Mouse (Mus musculus): ENCODE results near the gene Gpbp1.

Gpbp1 gene

DNA sequence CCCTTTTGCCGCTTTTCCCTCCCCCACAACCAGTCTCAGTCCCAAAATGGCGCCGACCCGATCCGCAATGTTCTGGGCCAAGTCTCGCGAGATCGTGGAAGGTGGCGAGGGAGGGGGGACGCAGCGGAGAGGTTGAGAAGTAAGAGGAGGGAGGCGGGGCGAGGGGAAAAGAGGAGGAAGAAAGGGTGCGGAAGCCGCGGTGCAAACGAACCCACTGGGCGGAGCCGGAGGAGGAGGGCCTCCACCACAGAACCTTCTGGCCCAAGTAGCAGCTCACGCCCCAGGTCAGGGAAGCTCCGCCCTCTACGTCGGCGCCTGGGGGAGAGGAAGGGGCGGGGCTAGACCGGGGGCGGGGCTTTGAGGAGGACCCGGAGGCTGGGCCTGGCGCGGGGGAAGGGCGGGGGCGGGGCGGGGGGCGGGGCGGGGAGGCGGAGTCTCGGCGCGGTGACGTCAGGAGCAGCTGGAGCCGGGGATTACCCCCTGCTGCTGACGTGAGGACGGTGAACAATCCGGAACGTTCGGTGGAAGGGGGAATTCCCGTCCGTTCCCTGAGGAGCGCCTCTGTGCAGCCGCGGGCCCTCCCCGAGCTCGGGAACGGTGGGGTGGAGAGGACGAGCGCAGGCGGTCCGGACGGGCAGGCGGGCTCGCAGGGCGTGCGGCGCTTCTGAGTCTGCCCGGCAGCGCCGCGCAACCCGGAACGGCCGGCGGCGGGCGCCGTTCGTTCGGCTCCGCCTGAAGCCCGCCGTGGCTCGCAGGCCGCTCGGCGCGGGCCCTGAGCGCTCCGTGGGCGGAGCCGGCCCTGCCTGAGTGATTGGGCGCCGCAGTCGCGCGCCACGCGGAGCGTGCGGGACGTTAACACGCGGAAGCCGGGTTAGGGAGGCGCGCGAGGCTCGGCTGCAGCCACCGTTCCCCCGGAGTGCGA, at the start of gene Gpbp1:
Gpbp1 (minus strand) TSS at position 310 of the 922 bp plus-strand sequence.
- CTCF ChIA-PET: interaction anchor here in 2 of 4 experiments (0.6 to 1.2 kb wide), 5 partner anchors 29 to 379 kb away, joined by 3 to 7 read pairs (median 5); partner anchors contain the start of gene Gm49496 (in 1 of the 2)
- POLR2A ChIA-PET: interaction anchor here in 3 of 4 experiments (0.6 to 2.5 kb wide), 85 partner anchors 9 to 1471 kb away, joined by 3 to 54 read pairs (median 4); partner anchors contain the start of genes Il6st (in 1 of the 3) and Plk2 (in 1 of the 3)

DNA sequence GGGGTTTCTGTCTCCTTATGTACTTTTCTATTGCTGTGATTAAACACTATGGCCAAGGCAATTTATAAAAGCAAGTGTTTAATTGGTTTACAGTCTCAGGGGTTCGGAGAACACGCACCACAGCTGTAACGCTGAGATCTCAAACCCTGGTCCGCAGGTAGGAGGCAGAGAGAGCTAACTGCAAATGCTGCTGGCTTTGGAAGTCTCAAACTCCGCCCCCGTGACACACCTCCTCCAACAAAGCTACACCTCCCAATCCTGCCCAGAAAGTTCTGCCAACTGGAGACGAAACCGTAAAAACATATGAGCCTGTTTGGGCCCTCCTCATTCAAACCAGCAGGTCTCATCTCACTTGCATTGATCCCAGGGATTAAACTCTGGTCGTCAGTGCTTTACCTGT, 47.8 kb upstream of the Gpbp1 start:
- CTCF ChIA-PET: interaction anchor here in 3 of 4 experiments (0.6 to 2.0 kb wide), 7 partner anchors 12 to 234 kb away, joined by 3 to 9 read pairs (median 4); partner anchors contain the start of gene Gm49496 (in 2 of the 3)
- POLR2A ChIA-PET: interaction anchor here in 3 of 4 experiments (0.6 to 2.6 kb wide), 37 partner anchors 9 to 697 kb away, joined by 3 to 24 read pairs (median 4); partner anchors contain the start of genes Gpbp1 (in 2 of the 3), Gm49496 (in 1 of the 3) and Map3k1 (in 1 of the 3)

DNA sequence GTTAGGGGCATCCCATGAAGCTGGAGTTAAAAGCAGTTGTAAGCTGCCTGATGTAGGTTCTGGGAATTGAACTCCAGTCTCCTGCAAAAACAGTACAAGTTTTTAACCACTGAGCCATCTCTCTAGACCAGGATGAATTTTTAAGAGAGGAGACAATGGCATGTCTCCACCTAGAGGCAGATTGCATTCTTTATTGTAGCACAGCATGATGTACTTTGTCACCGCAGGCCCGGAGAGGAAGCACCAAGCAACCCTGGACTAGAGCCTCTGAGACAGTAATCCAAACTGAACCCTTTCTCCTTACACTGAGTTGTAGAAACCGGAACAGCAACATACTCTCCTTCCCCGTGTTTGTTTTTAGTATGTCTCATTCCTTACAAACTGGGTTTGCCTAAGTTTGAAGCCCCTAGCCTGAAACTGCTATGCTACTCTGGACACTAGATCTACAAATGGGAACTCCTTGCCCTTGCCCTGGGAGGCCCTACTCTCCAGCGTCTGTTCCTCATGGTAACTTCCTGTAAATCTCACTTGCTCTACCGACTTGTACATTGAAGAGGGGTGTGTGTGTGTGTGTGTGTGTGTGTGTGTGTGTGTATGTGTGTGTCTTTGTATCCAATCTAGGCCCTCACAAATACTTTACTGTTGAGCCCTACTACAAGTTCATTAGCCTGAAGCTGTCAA, 46.4 kb upstream of the Gpbp1 start:
- ChIA-PET POLR2A (interaction anchor here in 2 of 4 experiments (0.6 to 2.6 kb wide), 11 partner anchors 10 to 212 kb away, joined by 3 to 17 read pairs (median 7); partner anchors contain the start of gene Gpbp1 (in 2 of the 2)), CTCF (interaction anchor here in 2 of 4 experiments (1.3 to 1.6 kb wide), 2 partner anchors 14 to 46 kb away, joined by 3 to 4 read pairs; partner anchors contain the start of genes Gm49496 (in 1 of the 2) and Gpbp1 (in 1 of the 2))

GRCm38 (mm10) chr13:111534131-111534530, 44.2 kb upstream of the Gpbp1 start:
- ChIA-PET CTCF (interaction anchor here in 2 of 4 experiments (0.6 to 1.1 kb wide), 2 partner anchors 19 to 1873 kb away, joined by 3 to 12 read pairs; no protein-coding TSS in a partner anchor), POLR2A (interaction anchor here in 2 of 4 experiments (0.6 to 3.7 kb wide), 9 partner anchors 16 to 207 kb away, joined by 3 to 35 read pairs (median 4); partner anchors contain the start of genes Gm49496 (in 1 of the 2) and Gpbp1 (in 1 of the 2))

DNA sequence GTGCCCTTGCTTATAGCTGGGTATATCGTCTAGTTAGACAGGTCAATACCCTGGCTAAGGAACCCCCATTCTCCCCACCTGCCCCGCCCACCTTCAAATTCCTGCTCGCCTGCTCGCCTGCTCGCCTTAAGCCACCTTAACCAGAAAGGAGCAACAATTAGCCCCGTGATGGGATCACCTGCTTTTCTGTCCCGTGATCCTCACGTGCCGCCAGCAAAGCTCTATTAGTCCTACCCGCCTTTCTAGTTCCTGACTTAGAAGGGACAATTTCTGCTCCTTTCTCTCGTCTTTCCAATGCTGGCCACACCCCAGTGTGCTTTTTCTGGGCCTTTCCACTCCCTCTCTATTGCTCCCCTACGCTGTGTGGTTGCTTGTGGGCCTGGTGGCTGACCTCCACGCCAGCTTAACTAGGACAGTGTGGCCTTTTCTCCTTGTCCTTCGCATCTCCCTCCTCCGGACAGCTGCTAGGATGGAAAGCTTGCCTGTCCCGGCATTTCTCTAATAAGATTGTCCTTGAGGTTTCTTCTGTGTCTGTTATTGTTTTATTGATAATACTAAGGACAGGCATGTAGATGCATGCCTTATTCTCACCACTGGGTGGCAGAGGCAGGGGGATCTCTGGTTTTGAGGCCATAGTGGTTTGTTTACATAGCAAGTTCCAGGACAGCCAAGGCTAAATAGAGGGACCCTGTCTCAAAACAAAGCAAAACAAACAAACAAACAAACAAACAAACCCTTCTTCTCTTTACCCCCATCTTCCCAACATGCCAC, 42.5 kb upstream of the Gpbp1 start:
- CTCF ChIA-PET: no interaction called here

GRCm38 (mm10) chr13:111531701-111532100, 41.8 kb upstream of the Gpbp1 start:
- ChIA-PET CTCF (no interaction called here), POLR2A (interaction anchor here in 2 of 4 experiments (0.6 to 3.7 kb wide), 28 partner anchors 8 to 210 kb away, joined by 3 to 35 read pairs (median 6); partner anchors contain the start of genes Gm49496 (in 2 of the 2) and Gpbp1 (in 2 of the 2))

More for the DNA sequence above, 42.5 kb upstream of the Gpbp1 start:
- POLR2A ChIA-PET: interaction anchor here in 2 of 4 experiments (0.6 to 3.7 kb wide), 30 partner anchors 9 to 156 kb away, joined by 3 to 35 read pairs (median 5); partner anchors contain the start of genes Gm49496 (in 2 of the 2) and Gpbp1 (in 2 of the 2)

- CTCF ChIA-PET: no interaction called here
- POLR2A ChIA-PET: interaction anchor here in 1 of 4 experiments (0.9 to 7.9 kb wide), 5 partner anchors 8 to 34 kb away, joined by 3 to 57 read pairs (median 6); partner anchors contain the start of gene Gpbp1
Measured at GRCm38 (mm10) chr13:111524277-111524676, 34.4 kb upstream of the Gpbp1 start.

- CTCF ChIA-PET: no interaction called here
- POLR2A ChIA-PET: interaction anchor here in 3 of 4 experiments (0.7 to 7.9 kb wide), 11 partner anchors 10 to 827 kb away, joined by 3 to 57 read pairs (median 10); partner anchors contain the start of gene Gpbp1 (in 2 of the 3)
Measured at GRCm38 (mm10) chr13:111522336-111522735, 32.4 kb upstream of the Gpbp1 start.

DNA sequence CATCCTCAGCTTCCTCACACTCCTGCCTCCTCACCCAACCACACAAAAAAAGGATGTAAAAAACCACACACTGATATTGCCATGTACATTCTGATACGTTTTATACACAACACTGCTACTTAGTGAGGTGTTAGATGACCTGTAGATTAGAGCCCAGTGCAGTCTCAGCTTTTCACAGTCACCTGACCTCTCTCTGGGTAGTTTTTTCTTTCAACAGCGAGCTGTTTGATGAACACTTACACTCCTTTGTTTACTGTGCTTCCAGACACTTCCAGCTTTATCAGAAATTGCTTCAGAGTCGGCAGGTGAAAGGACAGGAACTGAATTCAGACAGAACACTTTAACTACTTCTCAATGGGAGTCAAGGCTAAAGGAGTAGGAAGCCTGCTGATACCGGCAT, 30.5 kb upstream of the Gpbp1 start:
- ChIA-PET CTCF (interaction anchor here in 1 of 4 experiments (0.6 kb wide), 1 partner anchor 341 kb away, joined by 7 read pairs; no protein-coding TSS in a partner anchor), POLR2A (interaction anchor here in 3 of 4 experiments (0.6 to 7.9 kb wide), 20 partner anchors 8 to 228 kb away, joined by 3 to 57 read pairs (median 6); partner anchors contain the start of gene Gpbp1 (in 3 of the 3))

GRCm38 (mm10) chr13:111518332-111518731, 28.4 kb upstream of the Gpbp1 start:
- ChIA-PET POLR2A (interaction anchor here in 3 of 4 experiments (0.7 to 7.9 kb wide), 10 partner anchors 8 to 35 kb away, joined by 3 to 57 read pairs (median 6); partner anchors contain the start of gene Gpbp1 (in 2 of the 3)), CTCF (no interaction called here)

- POLR2A ChIA-PET: interaction anchor here in 2 of 4 experiments (0.6 to 7.7 kb wide), 6 partner anchors 7 to 36 kb away, joined by 3 to 48 read pairs (median 4); partner anchors contain the start of gene Gpbp1 (in 1 of the 2)
- CTCF ChIA-PET: interaction anchor here in 2 of 4 experiments (0.7 to 1.0 kb wide), 2 partner anchors 21 to 1486 kb away, joined by 3 read pairs; no protein-coding TSS in a partner anchor
Measured at GRCm38 (mm10) chr13:111516385-111517150, 26.7 kb upstream of the Gpbp1 start.

DNA sequence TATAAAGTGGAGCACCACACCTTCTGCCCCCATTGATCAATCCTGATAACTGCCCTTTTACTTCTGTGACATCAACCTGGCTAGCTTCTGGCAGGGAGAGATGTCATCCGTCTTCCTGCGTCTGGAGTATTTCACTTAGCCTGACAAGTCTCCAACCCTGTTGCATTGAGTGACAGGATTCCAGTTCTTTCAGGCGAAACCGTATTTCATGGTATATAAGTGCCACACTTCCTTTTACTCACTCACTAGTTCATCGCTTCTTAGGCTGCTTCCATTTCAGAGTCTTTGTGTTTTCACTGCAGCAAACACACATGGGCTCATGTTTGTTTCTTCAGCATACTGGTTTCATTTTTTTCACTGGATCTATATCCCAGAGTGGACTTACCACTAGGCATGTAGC, 19.5 kb upstream of the Gpbp1 start:
- POLR2A ChIA-PET: interaction anchor here in 3 of 4 experiments (0.5 to 6.9 kb wide), 9 partner anchors 8 to 43 kb away, joined by 4 to 57 read pairs (median 7); partner anchors contain the start of gene Gpbp1 (in 2 of the 3)
- CTCF ChIA-PET: no interaction called here

DNA sequence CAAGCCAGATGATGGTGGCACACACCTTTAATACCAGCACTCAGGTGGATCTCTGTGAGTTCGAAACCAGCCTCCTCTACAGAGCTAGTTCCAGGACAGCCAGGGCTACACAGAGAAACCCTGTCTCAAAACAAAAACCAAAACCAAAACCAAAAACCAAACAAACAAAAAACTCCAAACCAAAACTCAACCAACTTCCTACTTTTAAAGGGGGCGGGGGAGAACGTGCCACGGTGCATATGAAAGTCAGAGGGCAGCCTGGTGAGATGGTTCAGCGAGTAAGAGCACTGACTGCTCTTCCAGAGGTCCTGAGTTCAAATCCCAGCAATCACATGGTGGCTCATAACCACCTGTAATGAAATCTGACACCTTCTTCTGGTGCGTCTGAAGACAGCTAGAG, 18.7 kb upstream of the Gpbp1 start:
- CTCF ChIA-PET: no interaction called here

DNA sequence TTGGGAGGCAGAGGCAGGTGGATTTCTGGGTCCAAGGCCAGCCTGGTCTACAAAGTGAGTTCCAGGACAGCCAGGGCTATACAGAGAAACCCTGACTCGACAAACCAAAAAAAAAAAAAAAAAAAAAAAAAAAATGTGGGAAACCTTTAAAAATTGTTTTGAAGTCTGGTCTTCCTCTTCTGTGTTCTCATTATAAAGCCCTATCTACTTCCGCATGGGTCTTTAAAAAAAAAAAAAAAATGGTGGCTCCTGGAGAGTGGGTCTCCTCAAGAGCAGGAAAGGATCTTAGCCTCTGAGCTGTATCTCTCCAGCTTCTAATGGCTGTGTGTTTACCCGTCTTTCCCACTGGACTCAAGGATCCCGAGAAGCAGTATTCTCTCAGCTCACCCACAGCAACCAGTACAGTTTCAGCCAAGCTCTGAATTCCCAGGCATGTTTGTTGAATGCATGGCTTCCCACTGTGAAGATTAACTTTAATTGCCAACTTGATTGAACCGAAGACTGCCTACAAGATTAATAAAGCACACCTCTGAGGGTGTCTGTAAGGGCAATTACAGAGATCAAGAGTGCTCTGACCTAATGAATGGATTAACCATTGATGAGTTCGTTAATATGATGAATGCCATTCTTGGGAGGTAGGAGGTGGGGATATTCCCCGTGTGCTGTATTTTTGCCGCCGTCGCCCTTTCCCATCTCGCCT, 4.6 kb upstream of the Gpbp1 start:
- CTCF ChIA-PET: no interaction called here
- POLR2A ChIA-PET: interaction anchor here in 2 of 4 experiments (0.7 to 1.4 kb wide), 7 partner anchors 13 to 59 kb away, joined by 3 to 6 read pairs (median 3); no protein-coding TSS in a partner anchor

More for the DNA sequence above, 18.7 kb upstream of the Gpbp1 start:
- POLR2A ChIA-PET: interaction anchor here in 2 of 4 experiments (1.1 to 6.9 kb wide), 6 partner anchors 9 to 22 kb away, joined by 3 to 57 read pairs (median 8); partner anchors contain the start of gene Gpbp1 (in 1 of the 2)

GRCm38 (mm10) chr13:111491046-111491756, 1.3 kb upstream of the Gpbp1 start:
- ChIA-PET POLR2A (interaction anchor here in 3 of 4 experiments (0.6 to 2.5 kb wide), 17 partner anchors 10 to 235 kb away, joined by 3 to 54 read pairs (median 12); no protein-coding TSS in a partner anchor), CTCF (no interaction called here)
